Comparison of ENCODE assay signal across 18 mouse cellular contexts in genomic region chr13:20117691-20118090, GRCm38 (mm10).
"Had no signal": no experiment of that assay in that cellular context is flagged by ENCODE, and none has a peak within 500 bp of the region (broad histone marks: within the 10 kb centered on the region; RNA-seq: fewer than 3 reads in every experiment).

No protein-coding gene starts in this region.

- H3K9ac ChIP-seq: liver, postnatal 0 days; midbrain, embryonic 12.5 days; neural tube, embryonic 13.5 days; neural tube, embryonic 15.5 days; stomach, embryonic 15.5 days had no signal

- H3K27ac ChIP-seq: midbrain, embryonic 10.5 days; midbrain, embryonic 12.5 days; neural tube, embryonic 13.5 days; neural tube, embryonic 15.5 days; stomach, embryonic 15.5 days; stomach, postnatal 0 days had no signal

- H3K4me2 ChIP-seq: lung, embryonic 15.5 days; midbrain, embryonic 12.5 days; neural tube, embryonic 13.5 days; neural tube, embryonic 15.5 days; stomach, embryonic 15.5 days had no signal

- DNase-seq: liver, postnatal 0 days; lung, adult 2 months; lung, postnatal 14 days; lung, postnatal 4 days; midbrain, embryonic 14.5 days; right cerebral cortex, adult 18-20 months; right cerebral cortex, postnatal 14 days; thymus, adult 2 months; thymus, postnatal 25 days; thymus, postnatal 4 days had no signal

- H3K27me3 ChIP-seq: lung, embryonic 15.5 days; midbrain, embryonic 12.5 days; neural tube, embryonic 13.5 days; neural tube, embryonic 15.5 days; stomach, embryonic 15.5 days had no signal

- H3K9me3 ChIP-seq: lung, embryonic 15.5 days; midbrain, embryonic 10.5 days; midbrain, embryonic 12.5 days; neural tube, embryonic 13.5 days; neural tube, embryonic 15.5 days; stomach, embryonic 15.5 days had no signal

- H3K4me3 ChIP-seq: lung, embryonic 15.5 days; midbrain, embryonic 10.5 days; midbrain, embryonic 12.5 days; myocyte; neural tube, embryonic 13.5 days; neural tube, embryonic 15.5 days; stomach, embryonic 15.5 days had no signal

- ATAC-seq: liver, postnatal 0 days had no signal

- H3K36me3 ChIP-seq: lung, embryonic 15.5 days; midbrain, embryonic 10.5 days; midbrain, embryonic 12.5 days; neural tube, embryonic 13.5 days; neural tube, embryonic 15.5 days; stomach, embryonic 15.5 days had no signal
